Mouse (Mus musculus): ENCODE measurements around the gene Vti1a. TPM values are rescaled to one million over a fixed set of nuclear protein-coding genes. Genes with fewer than 3 reads are reported as not detected.

Vti1a gene
- polyA plus RNA-seq, 1 experiment from 2014 or later, result 12.8 TPM

DNA sequence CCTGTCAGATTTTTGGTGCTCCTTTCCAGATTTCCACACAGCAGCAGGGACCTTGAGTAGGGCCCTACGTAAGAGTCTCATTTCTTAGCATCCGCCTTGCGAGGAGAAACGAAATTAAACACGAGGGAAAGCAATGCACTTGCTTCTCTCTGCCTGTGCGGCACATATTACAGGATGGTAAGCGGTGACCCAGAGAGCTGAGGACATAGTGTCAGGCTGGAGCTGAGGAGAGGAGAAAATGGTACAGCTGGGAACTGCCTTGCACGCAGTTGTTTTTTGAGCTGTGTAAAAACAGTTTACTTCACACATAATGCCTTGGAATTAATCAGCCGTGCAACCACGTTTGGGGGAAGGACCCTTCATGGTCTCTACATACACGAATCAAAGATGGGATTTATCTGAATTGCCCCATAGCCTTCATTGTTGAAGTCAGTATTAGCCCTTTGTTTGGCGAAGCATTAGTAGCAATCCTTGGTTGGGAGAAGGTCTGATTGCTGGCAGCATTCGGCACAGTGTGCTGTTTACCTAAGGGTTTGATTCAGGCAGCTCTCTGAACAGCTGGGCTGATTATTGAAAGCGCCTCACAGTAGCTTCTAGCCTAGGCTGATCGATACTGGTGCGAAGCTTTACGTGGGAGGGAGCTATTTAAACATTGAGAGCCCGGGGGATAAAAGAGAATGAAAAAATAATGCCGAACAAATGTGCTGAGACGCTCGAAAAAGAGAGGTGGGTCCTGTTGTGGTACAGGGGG lies 153.4 kb downstream of the Vti1a start:
- ATAC-seq (ENCODE audit: low read depth), result peak; percentile 70; the same call in 1 of the 2 replicates
- no peak overlapping the region for H3K9ac ChIP-seq (ENCODE audit: low read depth, low read length)
- H3K4me2 ChIP-seq (ENCODE audit: low read depth, low read length), result peak overlapping the region; percentile 22; the same call in 1 of the 2 replicates
- no peaks in the 10 kb centered on the region for H3K36me3 ChIP-seq (ENCODE audit: control insufficient read depth, insufficient read depth)
- no peaks in the 10 kb centered on the region for H3K4me1 ChIP-seq (ENCODE audit: control insufficient read depth, low read depth, low read length)
- no peak overlapping the region for H3K27ac ChIP-seq (ENCODE audit: low read length)
- H3K9me3 ChIP-seq (replicated peaks; ENCODE audit: control insufficient read depth, low read length), result no peaks in the 10 kb centered on the region
- H3K27me3 ChIP-seq (ENCODE audit: control insufficient read depth, insufficient read depth, low read depth, low read length), result no peaks in the 10 kb centered on the region
- 71% methylated on average over 21 of the region's 21 CpGs for WGBS (ENCODE audit: insufficient replicate concordance)
- no peak overlapping the region for H3K4me3 ChIP-seq (ENCODE audit: low read depth, low read length)

GRCm38 (mm10) chr19:55472582-55472981 lies 156.5 kb downstream of the Vti1a start:
- Histone ChIP-seq H3K9ac (ENCODE audit: low read depth, low read length) (no peak overlapping the region), H3K27ac (ENCODE audit: low read length) (no peak overlapping the region)

GRCm38 (mm10) chr19:55474225-55474624 lies 158.1 kb downstream of the Vti1a start:
- no peaks in the 10 kb centered on the region for H3K4me1 ChIP-seq (ENCODE audit: control insufficient read depth, low read depth, low read length)
- H3K9me3 ChIP-seq (replicated peaks; ENCODE audit: control insufficient read depth, low read length), result no peaks in the 10 kb centered on the region
- WGBS (ENCODE audit: insufficient replicate concordance), result 69% methylated on average over 6 of the region's 6 CpGs
- no peak overlapping the region for H3K27ac ChIP-seq (ENCODE audit: low read length)
- H3K27me3 ChIP-seq (ENCODE audit: control insufficient read depth, insufficient read depth, low read depth, low read length), result no peaks in the 10 kb centered on the region
- H3K4me3 ChIP-seq (ENCODE audit: low read depth, low read length), result no peak overlapping the region
- ATAC-seq (ENCODE audit: low read depth), result no peak
- no peak overlapping the region for H3K4me2 ChIP-seq (ENCODE audit: low read depth, low read length)
- no peak overlapping the region for H3K9ac ChIP-seq (ENCODE audit: low read depth, low read length)
- H3K36me3 ChIP-seq (ENCODE audit: control insufficient read depth, insufficient read depth), result no peaks in the 10 kb centered on the region

More at GRCm38 (mm10) chr19:55472582-55472981, 156.5 kb downstream of the Vti1a start:
- no peaks in the 10 kb centered on the region for H3K36me3 ChIP-seq (ENCODE audit: control insufficient read depth, insufficient read depth)
- no peak for ATAC-seq (ENCODE audit: low read depth)
- H3K27me3 ChIP-seq (ENCODE audit: control insufficient read depth, insufficient read depth, low read depth, low read length), result no peaks in the 10 kb centered on the region
- H3K4me1 ChIP-seq (ENCODE audit: control insufficient read depth, low read depth, low read length), result no peaks in the 10 kb centered on the region
- no peak overlapping the region for H3K4me3 ChIP-seq (ENCODE audit: low read depth, low read length)
- no peak overlapping the region for H3K4me2 ChIP-seq (ENCODE audit: low read depth, low read length)
- H3K9me3 ChIP-seq (replicated peaks; ENCODE audit: control insufficient read depth, low read length), result no peaks in the 10 kb centered on the region
- 78% methylated on average over 8 of the region's 8 CpGs for WGBS (ENCODE audit: insufficient replicate concordance)

DNA sequence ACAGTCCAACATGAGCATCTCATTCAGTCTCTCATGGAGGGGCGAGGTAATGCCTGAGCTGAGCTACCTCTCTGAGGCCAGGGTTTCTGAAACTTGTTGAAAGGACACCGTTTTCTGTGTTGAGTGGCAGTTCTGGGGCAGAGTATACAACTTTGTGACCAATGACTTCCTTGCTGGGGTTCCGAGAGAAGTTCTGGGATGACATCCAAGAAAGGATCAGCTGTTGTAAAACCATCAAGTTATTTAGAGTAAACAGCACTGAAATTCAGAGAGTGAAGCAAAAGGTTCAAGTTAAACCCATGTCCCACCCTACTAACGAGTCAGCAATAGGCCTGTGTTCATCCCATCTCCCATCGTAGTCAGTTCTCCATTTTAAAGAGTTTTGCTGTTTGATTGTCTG lies 164.4 kb downstream of the Vti1a start:
- ATAC-seq (ENCODE audit: low read depth), result no peak
- H3K9ac ChIP-seq (ENCODE audit: low read depth, low read length), result no peak overlapping the region
- H3K4me1 ChIP-seq (ENCODE audit: control insufficient read depth, low read depth, low read length), result no peaks in the 10 kb centered on the region; the same call in 1 of the 2 replicates
- 74% methylated on average over 5 of the region's 5 CpGs for WGBS (ENCODE audit: insufficient replicate concordance)
- H3K4me3 ChIP-seq (ENCODE audit: low read depth, low read length), result no peak overlapping the region
- no peaks in the 10 kb centered on the region for H3K36me3 ChIP-seq (ENCODE audit: control insufficient read depth, insufficient read depth)
- no peak overlapping the region for H3K4me2 ChIP-seq (ENCODE audit: low read depth, low read length)
- no peak overlapping the region for H3K27ac ChIP-seq (ENCODE audit: low read length)
- H3K27me3 ChIP-seq (ENCODE audit: control insufficient read depth, insufficient read depth, low read depth, low read length), result no peaks in the 10 kb centered on the region
- no peaks in the 10 kb centered on the region for H3K9me3 ChIP-seq (replicated peaks; ENCODE audit: control insufficient read depth, low read length)

GRCm38 (mm10) chr19:55481308-55481707 lies 165.2 kb downstream of the Vti1a start:
- H3K27me3 ChIP-seq (ENCODE audit: control insufficient read depth, insufficient read depth, low read depth, low read length), result no peaks in the 10 kb centered on the region
- H3K9ac ChIP-seq (ENCODE audit: low read depth, low read length), result no peak overlapping the region
- H3K36me3 ChIP-seq (ENCODE audit: control insufficient read depth, insufficient read depth), result no peaks in the 10 kb centered on the region
- peak overlapping the region; percentile 10; the same call in 1 of the 2 replicates for H3K27ac ChIP-seq (ENCODE audit: low read length)
- H3K4me3 ChIP-seq (ENCODE audit: low read depth, low read length), result no peak overlapping the region
- no peaks in the 10 kb centered on the region for H3K9me3 ChIP-seq (replicated peaks; ENCODE audit: control insufficient read depth, low read length)
- no peak for ATAC-seq (ENCODE audit: low read depth)
- H3K4me2 ChIP-seq (ENCODE audit: low read depth, low read length), result no peak overlapping the region
- no peaks in the 10 kb centered on the region; the same call in 1 of the 2 replicates for H3K4me1 ChIP-seq (ENCODE audit: control insufficient read depth, low read depth, low read length)
- 49% methylated on average over 5 of the region's 5 CpGs for WGBS (ENCODE audit: insufficient replicate concordance)

GRCm38 (mm10) chr19:55483526-55483925 lies 167.4 kb downstream of the Vti1a start:
- H3K4me2 ChIP-seq (ENCODE audit: low read depth, low read length), result peak overlapping the region; percentile 12; the same call in 1 of the 2 replicates

DNA sequence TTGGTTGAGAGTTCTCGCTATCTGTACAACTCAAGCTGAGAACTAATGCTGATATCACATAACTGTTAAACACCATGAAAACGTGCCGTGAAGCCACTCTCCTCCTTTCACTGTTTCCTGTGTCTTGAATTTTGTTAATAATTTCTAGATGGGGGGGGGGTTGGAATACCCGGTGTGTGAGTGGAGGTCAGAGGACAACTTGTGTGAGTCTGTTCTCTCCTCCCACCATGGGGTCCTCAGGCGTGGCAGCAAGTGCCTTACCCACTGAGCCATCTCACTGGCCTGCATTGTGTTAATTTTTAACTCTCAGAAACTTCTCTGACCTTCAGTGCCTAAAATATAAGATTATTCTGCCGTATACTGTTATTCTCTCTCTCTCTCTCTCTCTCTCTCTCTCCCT lies 168.5 kb downstream of the Vti1a start:
- Histone ChIP-seq H3K27ac (ENCODE audit: low read length) (peak overlapping the region; percentile 71), H3K9ac (ENCODE audit: low read depth, low read length) (no peak overlapping the region), H3K9me3 (replicated peaks; ENCODE audit: control insufficient read depth, low read length) (no peaks in the 10 kb centered on the region), H3K4me2 (ENCODE audit: low read depth, low read length) (0 out of 2 replicates have a peak overlapping the region, but pooled peaks have one; percentile 12), H3K27me3 (ENCODE audit: control insufficient read depth, insufficient read depth, low read depth, low read length) (no peaks in the 10 kb centered on the region), H3K4me1 (ENCODE audit: control insufficient read depth, low read depth, low read length) (no peaks in the 10 kb centered on the region; the same call in 1 of the 2 replicates), H3K36me3 (ENCODE audit: control insufficient read depth, insufficient read depth) (no peaks in the 10 kb centered on the region), H3K4me3 (ENCODE audit: low read depth, low read length) (0 out of 2 replicates have a peak overlapping the region, but pooled peaks have one; percentile 14)
- peak; percentile 86 for ATAC-seq (ENCODE audit: low read depth)
- 50% methylated on average over 6 of the region's 6 CpGs for WGBS (ENCODE audit: insufficient replicate concordance)

More at GRCm38 (mm10) chr19:55483526-55483925, 167.4 kb downstream of the Vti1a start:
- H3K27ac ChIP-seq (ENCODE audit: low read length), result peak overlapping the region; percentile 71
- H3K27me3 ChIP-seq (ENCODE audit: control insufficient read depth, insufficient read depth, low read depth, low read length), result no peaks in the 10 kb centered on the region
- no peak overlapping the region for H3K4me3 ChIP-seq (ENCODE audit: low read depth, low read length)
- ATAC-seq (ENCODE audit: low read depth), result 0 out of 2 replicates have a peak, but pooled peaks have one; percentile 22
- no peak overlapping the region for H3K9ac ChIP-seq (ENCODE audit: low read depth, low read length)
- H3K36me3 ChIP-seq (ENCODE audit: control insufficient read depth, insufficient read depth), result no peaks in the 10 kb centered on the region
- H3K4me1 ChIP-seq (ENCODE audit: control insufficient read depth, low read depth, low read length), result no peaks in the 10 kb centered on the region; the same call in 1 of the 2 replicates
- H3K9me3 ChIP-seq (replicated peaks; ENCODE audit: control insufficient read depth, low read length), result no peaks in the 10 kb centered on the region
- WGBS (ENCODE audit: insufficient replicate concordance), result 55% methylated on average over 5 of the region's 5 CpGs

DNA sequence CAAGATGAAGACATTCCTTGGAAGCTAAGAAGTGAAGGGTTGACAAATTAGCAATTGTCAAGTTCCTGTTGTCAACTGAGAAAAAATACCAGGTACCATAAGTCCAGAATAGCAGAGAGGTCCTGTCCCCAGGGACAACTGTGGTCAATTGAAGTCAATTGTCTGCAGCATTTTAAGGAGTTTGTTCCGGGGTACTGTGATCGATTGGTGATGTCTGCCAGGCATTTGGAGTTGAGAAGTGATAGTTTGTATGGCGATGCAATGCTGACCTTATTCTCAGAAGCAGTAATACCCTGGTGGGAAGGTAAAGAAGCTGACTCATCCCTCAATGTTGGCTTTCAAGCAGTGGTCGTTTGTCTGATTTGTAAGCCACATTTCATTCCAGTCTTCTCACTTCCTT lies 170.4 kb downstream of the Vti1a start:
- 44% methylated on average over 4 of the region's 4 CpGs for WGBS (ENCODE audit: insufficient replicate concordance)
- ATAC-seq (ENCODE audit: low read depth), result no peak
- Histone ChIP-seq H3K9me3 (replicated peaks; ENCODE audit: control insufficient read depth, low read length) (no peaks in the 10 kb centered on the region), H3K27ac (ENCODE audit: low read length) (no peak overlapping the region), H3K4me3 (ENCODE audit: low read depth, low read length) (no peak overlapping the region), H3K9ac (ENCODE audit: low read depth, low read length) (no peak overlapping the region), H3K27me3 (ENCODE audit: control insufficient read depth, insufficient read depth, low read depth, low read length) (no peaks in the 10 kb centered on the region), H3K36me3 (ENCODE audit: control insufficient read depth, insufficient read depth) (no peaks in the 10 kb centered on the region), H3K4me2 (ENCODE audit: low read depth, low read length) (no peak overlapping the region), H3K4me1 (ENCODE audit: control insufficient read depth, low read depth, low read length) (peaks cover 2% of the 10 kb centered on the region; the same call in 1 of the 2 replicates)
